Mouse (Mus musculus) kidney, adult 11 months (tissue): ENCODE measurements around the gene Colca2.

ENCODE experiments used
- DNase-seq: peaks from one replicate; pipeline ENCODE4 v3.0.0; 2022

Gene Colca2

DNA sequence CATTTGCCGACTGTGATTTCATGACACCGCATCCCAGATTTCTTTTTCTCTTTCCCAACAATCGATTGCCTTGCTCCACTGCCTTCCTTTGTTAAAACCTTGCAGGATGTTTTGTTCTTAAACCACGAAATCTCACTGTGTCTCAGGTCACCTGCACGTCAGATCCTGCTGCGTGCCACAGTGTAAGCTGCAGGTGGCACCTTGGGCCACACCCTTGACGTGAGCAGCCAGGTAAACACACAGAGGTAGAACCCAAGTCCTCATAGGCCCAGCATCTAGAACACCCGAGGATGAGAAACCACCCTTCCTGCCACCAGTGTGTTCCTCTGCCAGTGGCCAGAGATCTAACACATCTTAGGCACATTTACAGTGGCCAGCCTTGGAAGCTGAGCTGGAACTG is 7.3 kb downstream of the Colca2 start:
- no peak for DNase-seq

DNA sequence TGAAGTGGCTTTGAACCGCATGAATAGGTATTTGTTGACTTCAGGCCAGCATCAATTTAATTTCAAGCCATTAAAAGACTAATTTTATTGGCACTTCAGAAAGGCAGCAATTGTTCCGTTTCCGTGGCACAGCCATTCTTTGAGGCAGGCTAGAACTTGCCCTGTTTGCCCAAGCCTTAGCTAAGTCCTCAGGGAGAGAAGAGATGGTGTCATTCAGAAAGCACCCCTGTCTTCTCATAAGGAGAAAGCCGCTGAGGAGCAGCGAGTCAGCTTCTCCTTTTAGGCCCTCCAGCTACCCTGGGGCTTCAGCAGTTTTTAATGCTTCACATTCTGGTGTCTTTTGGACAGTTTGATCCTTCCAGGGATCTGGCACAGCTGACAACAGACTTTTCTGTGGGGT is 9.5 kb downstream of the Colca2 start:
- DNase-seq, result no peak

DNA sequence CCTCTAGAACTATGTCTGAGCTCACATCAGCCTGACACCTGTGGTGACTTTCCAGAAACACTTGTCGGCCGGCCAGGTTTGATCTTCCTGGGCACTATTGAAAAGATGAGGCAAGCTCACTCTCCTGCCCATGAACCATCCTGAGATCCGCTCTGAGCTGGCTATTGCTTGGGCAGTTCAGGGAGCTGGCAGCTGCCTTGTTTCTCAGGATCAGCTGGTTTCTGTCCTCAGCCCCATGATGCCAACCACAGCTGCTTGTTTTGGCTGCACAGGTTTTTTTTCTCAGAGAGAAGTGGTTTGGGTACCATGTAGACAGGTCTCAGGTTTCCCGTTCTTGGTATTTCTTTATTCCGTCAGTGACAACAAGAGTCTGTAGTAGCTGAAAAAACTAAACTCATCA is 19.9 kb downstream of the Colca2 start:
- DNase-seq, result no peak

DNA sequence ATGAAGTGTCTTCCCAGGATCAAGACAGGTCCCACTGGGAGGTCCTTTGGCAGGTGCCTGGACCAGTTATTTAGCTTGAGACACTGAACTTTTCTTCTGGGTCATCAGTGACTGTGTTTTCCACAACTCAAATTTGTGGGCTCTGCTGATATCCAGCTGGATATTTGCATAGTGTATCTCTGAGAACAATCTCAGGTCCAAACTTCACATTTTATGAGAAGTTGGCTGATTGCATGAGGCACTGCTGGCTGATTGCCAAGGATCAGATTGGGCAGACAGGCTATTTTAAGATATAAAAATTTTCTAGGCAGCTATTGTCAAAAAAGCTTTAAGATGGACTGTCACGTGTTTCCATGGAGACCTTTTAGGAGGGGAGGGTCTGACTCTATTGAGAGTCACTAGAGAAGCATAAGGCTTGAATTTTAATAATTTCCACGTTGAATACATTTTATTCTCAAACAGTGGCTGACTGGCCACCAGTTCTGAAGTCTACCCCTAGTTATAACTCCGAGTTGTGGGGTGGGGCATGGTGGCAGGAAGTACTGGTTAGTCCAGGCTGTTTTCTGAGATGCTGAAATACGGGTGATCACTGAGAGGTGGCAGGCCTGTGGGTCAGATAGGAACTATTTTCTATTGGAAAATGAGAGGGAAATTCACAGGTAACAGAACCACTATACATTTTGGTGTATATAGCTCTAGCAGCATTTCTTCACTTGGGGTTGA is 21.4 kb downstream of the Colca2 start:
- DNase-seq, result no peak

DNA sequence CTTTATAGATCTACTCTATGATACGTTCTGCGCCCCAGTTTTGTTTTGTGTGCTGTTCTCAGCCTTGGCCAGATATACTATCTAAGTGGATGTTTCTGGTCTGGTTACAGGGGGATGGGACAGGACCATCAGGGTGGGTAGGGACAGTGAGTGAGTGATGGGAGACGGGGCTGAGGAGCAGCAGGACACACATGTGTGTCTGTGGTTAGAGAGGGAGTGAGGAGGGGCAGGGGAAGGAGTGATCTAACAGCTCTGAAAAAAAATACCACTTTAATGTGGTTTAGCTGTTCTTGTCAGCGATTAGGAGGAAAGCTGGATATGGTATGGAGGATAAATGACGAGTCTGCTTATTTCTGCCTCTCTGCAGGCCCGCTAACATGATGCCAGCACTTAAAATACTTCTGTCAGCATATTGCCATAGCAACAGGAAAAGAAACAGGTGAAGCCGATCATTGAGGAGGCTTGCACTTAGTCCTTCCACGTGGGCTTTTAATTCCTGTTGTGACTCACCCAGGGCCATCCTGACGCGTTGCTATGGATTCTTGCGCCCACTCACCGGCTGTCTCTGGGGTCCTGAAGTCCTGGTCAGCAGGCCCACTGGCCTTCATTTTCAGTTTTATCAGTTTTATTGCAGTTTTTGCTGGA is 39.5 kb downstream of the Colca2 start:
- no peak for DNase-seq

DNA sequence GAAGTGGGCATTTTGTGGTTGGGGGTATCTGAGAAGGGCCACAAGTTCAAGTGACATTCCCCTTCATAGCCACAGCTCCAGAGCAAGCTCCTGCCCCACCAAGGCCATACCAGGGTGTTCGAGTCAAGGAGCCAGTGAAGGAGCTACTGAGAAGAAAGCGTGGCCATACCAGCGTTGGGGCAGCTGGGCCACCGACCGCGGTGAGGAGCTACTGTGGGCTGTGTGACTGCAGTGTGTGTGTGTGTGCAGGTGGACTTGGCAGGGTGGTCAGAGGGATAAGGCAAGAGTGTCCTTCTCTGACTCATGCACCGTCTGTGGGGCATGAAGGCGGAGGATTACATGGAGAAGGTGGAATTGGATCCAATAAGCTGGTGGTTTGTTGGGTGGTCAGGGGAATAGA is 46.2 kb downstream of the Colca2 start:
- DNase-seq, result no peak

DNA sequence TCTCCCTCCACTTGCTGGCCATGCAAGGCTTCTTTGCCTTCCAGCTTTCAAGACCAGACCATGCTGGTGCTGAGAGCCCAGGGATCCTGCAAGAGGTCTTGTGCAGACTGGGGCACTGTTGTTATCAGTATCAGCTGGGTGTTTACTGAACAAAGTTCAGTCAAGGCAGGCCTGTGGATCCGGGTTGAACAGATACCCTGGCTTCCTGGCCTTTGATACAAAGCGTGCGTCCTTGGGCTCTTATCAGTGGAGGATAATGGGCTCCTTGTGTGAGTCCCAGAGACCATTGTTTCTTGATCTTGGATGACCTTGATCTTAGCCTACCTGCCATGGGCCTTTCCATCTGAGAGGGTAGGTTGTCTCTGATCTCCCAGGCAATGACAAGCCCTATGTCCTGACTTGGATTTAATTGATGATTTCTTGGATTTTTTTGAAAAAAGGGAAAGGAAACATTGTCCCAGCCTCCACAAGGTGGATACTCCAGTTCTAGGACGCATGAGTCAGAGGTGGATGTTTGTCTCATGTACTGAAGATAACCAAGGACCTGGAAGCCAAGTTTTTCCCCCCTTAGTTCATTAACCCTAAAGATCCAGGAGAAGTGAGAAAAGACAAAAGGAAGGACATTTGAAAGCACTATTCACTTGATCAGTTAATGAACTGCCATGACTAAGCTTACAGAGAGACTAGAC is 47.5 kb downstream of the Colca2 start:
- no peak for DNase-seq

DNA sequence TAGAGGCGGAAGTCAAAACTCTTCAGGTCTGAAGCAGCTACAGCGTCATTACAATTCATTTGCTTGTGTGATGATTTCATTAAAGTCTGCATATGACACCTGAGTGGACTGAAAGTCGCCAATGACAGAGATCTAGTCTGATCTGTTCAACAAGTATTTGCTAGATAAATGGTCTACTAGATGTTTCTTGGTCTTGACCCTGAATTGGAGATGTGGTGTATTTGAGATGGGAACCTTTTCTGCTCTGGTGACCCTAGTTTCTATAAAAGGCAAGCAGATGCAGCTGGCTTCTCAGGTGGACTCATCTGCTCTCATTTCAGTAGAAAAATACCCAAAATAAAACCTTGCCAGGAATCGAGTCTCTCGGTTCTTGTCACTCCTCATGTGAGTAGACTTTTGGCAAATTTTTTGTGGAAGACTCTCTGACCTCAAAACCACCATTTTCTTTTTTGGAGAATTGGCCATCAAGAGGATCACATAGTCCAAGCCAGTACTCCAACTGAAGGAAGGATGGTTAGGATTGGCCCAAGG is 52.7 kb downstream of the Colca2 start:
- DNase-seq, result no peak
